ENCODE assay signal across 9 mouse cellular contexts in genomic region chr11:44761128-44761996, GRCm38 (mm10).
DNase-seq lines count a peak whose midpoint lies in the region; ATAC-seq and TF ChIP-seq lines count a peak whose summit lies in the region.
"Had no signal": no experiment of that assay in that cellular context is flagged by ENCODE, and none has a peak within 500 bp of the region (broad histone marks: within the 10 kb centered on the region; RNA-seq: fewer than 3 reads in every experiment).

No protein-coding gene starts in this region.

- ATAC-seq in heart, embryonic 11.5 days (replicated peaks; ENCODE audit: insufficient number of reproducible peaks, low FRiP score, low TSS enrichment), result no peak
- no peak for ATAC-seq in CD4-positive, CD25-positive, alpha-beta regulatory T cell, adult 4 months

- no peak for TF ChIP-seq CTCF in ES-Bruce4 (IDR thresholded peaks at IDR 0.05; ENCODE audit: low read depth, low read length)

- H3K27me3 ChIP-seq in heart, embryonic 11.5 days (ENCODE audit: control insufficient read depth, insufficient read depth, low read length), result no peaks in the 10 kb centered on the region
- H3K27me3 ChIP-seq in ES-Bruce4 (ENCODE audit: control insufficient read depth, insufficient read depth, low read length, poor library complexity, severe bottlenecking), result no peaks in the 10 kb centered on the region
- no peaks in the 10 kb centered on the region for H3K27me3 ChIP-seq in hindbrain, embryonic 10.5 days (ENCODE audit: insufficient read depth, poor library complexity, severe bottlenecking)
- H3K27me3 ChIP-seq in midbrain, embryonic 10.5 days (ENCODE audit: low read depth, poor library complexity, severe bottlenecking), result peaks cover 7% of the 10 kb centered on the region; the same call in 1 of the 2 replicates

- no peaks in the 10 kb centered on the region for H3K9me3 ChIP-seq in heart, embryonic 11.5 days (replicated peaks; ENCODE audit: control insufficient read depth, low read length)
- no peaks in the 10 kb centered on the region for H3K9me3 ChIP-seq in ES-Bruce4 (replicated peaks; ENCODE audit: control insufficient read depth, insufficient read depth, low read length, poor library complexity, severe bottlenecking)
- no peaks in the 10 kb centered on the region for H3K9me3 ChIP-seq in hindbrain, embryonic 10.5 days
- H3K9me3 ChIP-seq in midbrain, embryonic 10.5 days (replicated peaks), result no peaks in the 10 kb centered on the region

- no peak for TF ChIP-seq POLR2A in ES-Bruce4 (IDR thresholded peaks at IDR 0.05; ENCODE audit: insufficient read depth, low read length)

- H3K27ac ChIP-seq in heart, embryonic 11.5 days (ENCODE audit: low read depth, low read length), result no peak overlapping the region
- H3K27ac ChIP-seq in ES-Bruce4 (ENCODE audit: insufficient read depth, low read length), result peak overlapping the region; percentile 96
- peak overlapping the region; percentile 53 for H3K27ac ChIP-seq in hindbrain, embryonic 10.5 days
- peak overlapping the region; percentile 55; the same call in 1 of the 2 replicates for H3K27ac ChIP-seq in midbrain, embryonic 10.5 days (replicated peaks)

- no peak for DNase-seq in heart, adult 9 months (ENCODE audit: low spot score in 2 of 2)
- peak; percentile 44 for DNase-seq in hindbrain, embryonic 10.5 days (ENCODE audit: low spot score)
- DNase-seq in midbrain, embryonic 10.5 days (ENCODE audit: low spot score), result peak; percentile 34
- no peak for DNase-seq in frontal cortex, postnatal 10 days (ENCODE audit: low spot score in 2 of 2)
- DNase-seq in urinary bladder, postnatal 36 days (ENCODE audit: low spot score in 2 of 2), result no peak
- DNase-seq: cerebellum, adult 9-10 months had no signal

- H3K4me3 ChIP-seq in heart, embryonic 11.5 days (ENCODE audit: low read depth, low read length), result peak overlapping the region; percentile 25
- H3K4me3 ChIP-seq in ES-Bruce4 (ENCODE audit: low read depth, low read length), result peak overlapping the region; percentile 5; the same call in 1 of the 2 replicates
- peak overlapping the region; percentile 45 for H3K4me3 ChIP-seq in hindbrain, embryonic 10.5 days
- peak overlapping the region; percentile 49 for H3K4me3 ChIP-seq in midbrain, embryonic 10.5 days

- H3K4me2 ChIP-seq in heart, embryonic 11.5 days, result peak overlapping the region; percentile 58

- no peak overlapping the region for H3K9ac ChIP-seq in heart, embryonic 11.5 days (ENCODE audit: low read depth, low read length)
- H3K9ac ChIP-seq in ES-Bruce4 (ENCODE audit: low read depth, poor library complexity, severe bottlenecking), result 0 out of 2 replicates have a peak overlapping the region, but pooled peaks have one; percentile 23

- no peaks in the 10 kb centered on the region for H3K36me3 ChIP-seq in heart, embryonic 11.5 days (ENCODE audit: control insufficient read depth, insufficient read depth, low read length)
- no peaks in the 10 kb centered on the region for H3K36me3 ChIP-seq in ES-Bruce4 (ENCODE audit: control insufficient read depth, insufficient read depth, low read length, poor library complexity, severe bottlenecking)
- H3K36me3 ChIP-seq in hindbrain, embryonic 10.5 days, result no peaks in the 10 kb centered on the region
- no peaks in the 10 kb centered on the region for H3K36me3 ChIP-seq in midbrain, embryonic 10.5 days

- 12% methylated on average over 20 of the region's 20 CpGs for WGBS in heart, embryonic 11.5 days (ENCODE audit: insufficient replicate concordance)
- 5% methylated on average over 20 of the region's 20 CpGs for WGBS in hindbrain, embryonic 10.5 days
- 5% methylated on average over 20 of the region's 20 CpGs for WGBS in midbrain, embryonic 10.5 days

- peaks cover 14% of the 10 kb centered on the region; the same call in 1 of the 2 replicates for H3K4me1 ChIP-seq in heart, embryonic 11.5 days (ENCODE audit: control insufficient read depth, insufficient read depth, low read length)
- peaks cover 11% of the 10 kb centered on the region for H3K4me1 ChIP-seq in ES-Bruce4 (ENCODE audit: control insufficient read depth, insufficient read depth, low read length)
- peaks cover 36% of the 10 kb centered on the region for H3K4me1 ChIP-seq in hindbrain, embryonic 10.5 days (replicated peaks)
- peaks cover 35% of the 10 kb centered on the region for H3K4me1 ChIP-seq in midbrain, embryonic 10.5 days

- peak; percentile 90 for TF ChIP-seq EP300 in ES-Bruce4 (IDR thresholded peaks at IDR 0.05; ENCODE audit: insufficient read depth, low read depth, low read length)

Comparison
In these comparisons a context has a peak if more than half of its experiments do, and no peak if none do; other contexts are left out.
1. DNase-seq: peak in hindbrain, embryonic 10.5 days (single experiment) and midbrain, embryonic 10.5 days (single experiment); none in heart, adult 9 months (0 of 2), frontal cortex, postnatal 10 days (0 of 2) and urinary bladder, postnatal 36 days (0 of 2).
2. Peak in every context shown above with its lines, with median percentiles within 50 percentile points of each other: H3K4me3 ChIP-seq.